Mouse (Mus musculus): ENCODE data around the gene Adarb1. TPM values are rescaled to one million over a fixed set of nuclear protein-coding genes. Genes with fewer than 3 reads are reported as not detected.

The Adarb1 gene
- polyA plus RNA-seq, 1 experiment = 4.5 TPM

GRCm38 (mm10) chr10:77387558-77387957 is 30.5 kb downstream of the Adarb1 start:
- Histone ChIP-seq H3ac (ENCODE audit: control insufficient read depth, insufficient read length) (no peak overlapping the region), H3K4me2 (ENCODE audit: low read depth) (no peak overlapping the region), H3K27me3 (ENCODE audit: control insufficient read depth, insufficient read depth, insufficient read length) (no peaks in the 10 kb centered on the region), H3K79me2 (ENCODE audit: control insufficient read depth, insufficient read depth) (no peaks in the 10 kb centered on the region), H3K36me3 (ENCODE audit: control insufficient read depth, insufficient read depth) (no peaks in the 10 kb centered on the region), H3K4me3 (no peak overlapping the region)
- TF ChIP-seq TCF12 (IDR thresholded peaks at IDR 0.05; ENCODE audit: insufficient read depth, poor library complexity, severe bottlenecking) (no peak), MYOG (IDR thresholded peaks at IDR 0.05; ENCODE audit: control insufficient read depth in 1 of 3, insufficient read depth in 1 of 3, insufficient read length in 2 of 3, low read depth in 2 of 3) (no peak), SRF (IDR thresholded peaks at IDR 0.05; ENCODE audit: control insufficient read depth, insufficient read length, low read depth) (no peak), USF1 (IDR thresholded peaks at IDR 0.05; ENCODE audit: low read depth) (no peak), POLR2A (IDR thresholded peaks at IDR 0.05; ENCODE audit: insufficient read length, low read depth) (no peak), REST (IDR thresholded peaks at IDR 0.05; ENCODE audit: insufficient read depth, insufficient read length) (no peak), POLR2AphosphoS2 (IDR thresholded peaks at IDR 0.05; ENCODE audit: insufficient read length, low read depth) (no peak), E2F4 (IDR thresholded peaks at IDR 0.05; ENCODE audit: insufficient read depth) (no peak)

- Histone ChIP-seq H3K36me3 (ENCODE audit: control insufficient read depth, insufficient read depth) (no peaks in the 10 kb centered on the region), H3K79me2 (ENCODE audit: control insufficient read depth, insufficient read depth) (no peaks in the 10 kb centered on the region), H3K4me2 (ENCODE audit: low read depth) (no peak overlapping the region), H3K27me3 (ENCODE audit: control insufficient read depth, insufficient read depth, insufficient read length) (no peaks in the 10 kb centered on the region), H3ac (ENCODE audit: control insufficient read depth, insufficient read length) (no peak overlapping the region), H3K4me3 (no peak overlapping the region)
- TF ChIP-seq USF1 (IDR thresholded peaks at IDR 0.05; ENCODE audit: low read depth) (no peak), REST (IDR thresholded peaks at IDR 0.05; ENCODE audit: insufficient read depth, insufficient read length) (no peak), SRF (IDR thresholded peaks at IDR 0.05; ENCODE audit: control insufficient read depth, insufficient read length, low read depth) (no peak), MAX (IDR thresholded peaks at IDR 0.05; ENCODE audit: low read depth) (no peak), TCF3 (IDR thresholded peaks at IDR 0.05; ENCODE audit: insufficient read length, low read depth) (no peak), E2F4 (IDR thresholded peaks at IDR 0.05; ENCODE audit: insufficient read depth) (no peak), MYOD1 (IDR thresholded peaks at IDR 0.05; ENCODE audit: control insufficient read depth in 1 of 3, insufficient read length in 2 of 3, low read depth in 2 of 3) (no peak), CEBPB (IDR thresholded peaks at IDR 0.05; ENCODE audit: insufficient read depth, poor library complexity, severe bottlenecking) (no peak), POLR2A (IDR thresholded peaks at IDR 0.05; ENCODE audit: insufficient read length, low read depth) (no peak), MYOG (IDR thresholded peaks at IDR 0.05; ENCODE audit: control insufficient read depth in 1 of 3, insufficient read depth in 1 of 3, insufficient read length in 2 of 3, low read depth in 2 of 3) (no peak), POLR2AphosphoS2 (IDR thresholded peaks at IDR 0.05; ENCODE audit: insufficient read length, low read depth) (no peak), TCF12 (IDR thresholded peaks at IDR 0.05; ENCODE audit: insufficient read depth, poor library complexity, severe bottlenecking) (no peak)
Observed at GRCm38 (mm10) chr10:77385731-77386130, 32.3 kb downstream of the Adarb1 start.

DNA sequence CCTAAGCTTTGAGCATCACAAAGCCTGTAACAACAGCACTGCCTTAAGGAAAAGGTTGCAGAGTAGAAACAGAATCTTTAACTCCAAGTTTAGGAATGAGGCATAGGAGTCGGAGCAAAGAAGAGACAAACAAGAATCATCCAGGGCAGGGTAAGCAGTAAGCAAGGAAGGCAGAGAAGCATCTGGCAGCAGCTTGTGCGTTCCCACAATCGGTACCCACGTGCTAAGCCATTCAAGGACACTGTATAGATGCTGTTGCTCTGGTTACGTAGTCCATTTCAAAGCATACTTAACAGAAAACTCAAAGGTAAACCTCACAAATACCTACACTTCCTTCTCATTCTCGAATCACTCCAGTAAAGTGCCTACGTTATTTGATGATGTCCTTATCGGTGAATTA is 35.0 kb downstream of the Adarb1 start:
- no peak for TF ChIP-seq TCF3 (IDR thresholded peaks at IDR 0.05; ENCODE audit: insufficient read length, low read depth)

GRCm38 (mm10) chr10:77381191-77381590 is 36.9 kb downstream of the Adarb1 start:
- H3K27me3 ChIP-seq (ENCODE audit: control insufficient read depth, insufficient read depth, insufficient read length) = no peaks in the 10 kb centered on the region
- H3K36me3 ChIP-seq (ENCODE audit: control insufficient read depth, insufficient read depth) = no peaks in the 10 kb centered on the region
- no peaks in the 10 kb centered on the region for H3K79me2 ChIP-seq (ENCODE audit: control insufficient read depth, insufficient read depth)
- no peak overlapping the region for H3K4me2 ChIP-seq (ENCODE audit: low read depth)
- no peak overlapping the region for H3K4me3 ChIP-seq
- no peak overlapping the region for H3ac ChIP-seq (ENCODE audit: control insufficient read depth, insufficient read length)
- TF ChIP-seq MAX (IDR thresholded peaks at IDR 0.05; ENCODE audit: low read depth) = no peak
- TF ChIP-seq REST (IDR thresholded peaks at IDR 0.05; ENCODE audit: insufficient read depth, insufficient read length) = no peak
- no peak for TF ChIP-seq TCF12 (IDR thresholded peaks at IDR 0.05; ENCODE audit: insufficient read depth, poor library complexity, severe bottlenecking)
- no peak for TF ChIP-seq SRF (IDR thresholded peaks at IDR 0.05; ENCODE audit: control insufficient read depth, insufficient read length, low read depth)
- TF ChIP-seq MYOD1 (IDR thresholded peaks at IDR 0.05; ENCODE audit: control insufficient read depth in 1 of 3, insufficient read length in 2 of 3, low read depth in 2 of 3) = no peak
- no peak for TF ChIP-seq E2F4 (IDR thresholded peaks at IDR 0.05; ENCODE audit: insufficient read depth)
- TF ChIP-seq MYOG (IDR thresholded peaks at IDR 0.05; ENCODE audit: control insufficient read depth in 1 of 3, insufficient read depth in 1 of 3, insufficient read length in 2 of 3, low read depth in 2 of 3) = no peak
- TF ChIP-seq CEBPB (IDR thresholded peaks at IDR 0.05; ENCODE audit: insufficient read depth, poor library complexity, severe bottlenecking) = no peak
- no peak for TF ChIP-seq USF1 (IDR thresholded peaks at IDR 0.05; ENCODE audit: low read depth)
- TF ChIP-seq TCF3 (IDR thresholded peaks at IDR 0.05; ENCODE audit: insufficient read length, low read depth) = no peak
- no peak for TF ChIP-seq POLR2AphosphoS2 (IDR thresholded peaks at IDR 0.05; ENCODE audit: insufficient read length, low read depth)
- no peak for TF ChIP-seq POLR2A (IDR thresholded peaks at IDR 0.05; ENCODE audit: insufficient read length, low read depth)

More for the DNA sequence above, 35.0 kb downstream of the Adarb1 start:
- Histone ChIP-seq H3K27me3 (ENCODE audit: control insufficient read depth, insufficient read depth, insufficient read length) (no peaks in the 10 kb centered on the region), H3K4me2 (ENCODE audit: low read depth) (no peak overlapping the region), H3ac (ENCODE audit: control insufficient read depth, insufficient read length) (no peak overlapping the region), H3K4me3 (no peak overlapping the region), H3K36me3 (ENCODE audit: control insufficient read depth, insufficient read depth) (no peaks in the 10 kb centered on the region), H3K79me2 (ENCODE audit: control insufficient read depth, insufficient read depth) (no peaks in the 10 kb centered on the region)

DNA sequence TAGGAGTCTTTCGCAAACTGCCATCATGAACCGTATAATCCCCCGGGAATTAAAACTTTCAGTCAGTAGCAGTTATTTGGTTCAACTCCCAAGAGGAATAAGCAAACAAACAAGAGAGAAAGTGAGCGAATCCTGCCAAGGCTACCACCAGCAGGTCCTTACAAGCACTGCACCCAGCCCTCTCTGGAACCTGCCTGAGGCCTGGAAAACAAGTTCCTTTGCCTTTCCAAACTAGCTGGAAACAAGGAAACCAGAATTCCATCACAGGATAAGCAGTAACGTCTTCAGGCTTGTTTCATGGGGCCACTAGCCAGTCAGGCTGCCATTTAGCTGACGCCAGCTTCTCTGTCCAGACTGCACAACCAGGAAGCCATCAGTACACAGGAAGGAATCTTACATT is 37.4 kb downstream of the Adarb1 start:
- Histone ChIP-seq H3K4me2 (ENCODE audit: low read depth) (no peak overlapping the region), H3K4me3 (no peak overlapping the region), H3K79me2 (ENCODE audit: control insufficient read depth, insufficient read depth) (no peaks in the 10 kb centered on the region), H3K36me3 (ENCODE audit: control insufficient read depth, insufficient read depth) (no peaks in the 10 kb centered on the region), H3K27me3 (ENCODE audit: control insufficient read depth, insufficient read depth, insufficient read length) (no peaks in the 10 kb centered on the region), H3ac (ENCODE audit: control insufficient read depth, insufficient read length) (no peak overlapping the region)
- no peak for TF ChIP-seq TCF3 (IDR thresholded peaks at IDR 0.05; ENCODE audit: insufficient read length, low read depth)
- TF ChIP-seq SRF (IDR thresholded peaks at IDR 0.05; ENCODE audit: control insufficient read depth, insufficient read length, low read depth) = no peak
- no peak for TF ChIP-seq MYOG (IDR thresholded peaks at IDR 0.05; ENCODE audit: control insufficient read depth in 1 of 3, insufficient read depth in 1 of 3, insufficient read length in 2 of 3, low read depth in 2 of 3)
- TF ChIP-seq POLR2AphosphoS2 (IDR thresholded peaks at IDR 0.05; ENCODE audit: insufficient read length, low read depth) = no peak
- TF ChIP-seq MAX (IDR thresholded peaks at IDR 0.05; ENCODE audit: low read depth) = no peak
- TF ChIP-seq USF1 (IDR thresholded peaks at IDR 0.05; ENCODE audit: low read depth) = no peak
- no peak for TF ChIP-seq TCF12 (IDR thresholded peaks at IDR 0.05; ENCODE audit: insufficient read depth, poor library complexity, severe bottlenecking)
- no peak for TF ChIP-seq CEBPB (IDR thresholded peaks at IDR 0.05; ENCODE audit: insufficient read depth, poor library complexity, severe bottlenecking)
- TF ChIP-seq MYOD1 (IDR thresholded peaks at IDR 0.05; ENCODE audit: control insufficient read depth in 1 of 3, insufficient read length in 2 of 3, low read depth in 2 of 3) = no peak
- TF ChIP-seq REST (IDR thresholded peaks at IDR 0.05; ENCODE audit: insufficient read depth, insufficient read length) = no peak
- no peak for TF ChIP-seq E2F4 (IDR thresholded peaks at IDR 0.05; ENCODE audit: insufficient read depth)
- no peak for TF ChIP-seq POLR2A (IDR thresholded peaks at IDR 0.05; ENCODE audit: insufficient read length, low read depth)

Data from myocyte (in vitro differentiated cells).